In the genomic region with DNA sequence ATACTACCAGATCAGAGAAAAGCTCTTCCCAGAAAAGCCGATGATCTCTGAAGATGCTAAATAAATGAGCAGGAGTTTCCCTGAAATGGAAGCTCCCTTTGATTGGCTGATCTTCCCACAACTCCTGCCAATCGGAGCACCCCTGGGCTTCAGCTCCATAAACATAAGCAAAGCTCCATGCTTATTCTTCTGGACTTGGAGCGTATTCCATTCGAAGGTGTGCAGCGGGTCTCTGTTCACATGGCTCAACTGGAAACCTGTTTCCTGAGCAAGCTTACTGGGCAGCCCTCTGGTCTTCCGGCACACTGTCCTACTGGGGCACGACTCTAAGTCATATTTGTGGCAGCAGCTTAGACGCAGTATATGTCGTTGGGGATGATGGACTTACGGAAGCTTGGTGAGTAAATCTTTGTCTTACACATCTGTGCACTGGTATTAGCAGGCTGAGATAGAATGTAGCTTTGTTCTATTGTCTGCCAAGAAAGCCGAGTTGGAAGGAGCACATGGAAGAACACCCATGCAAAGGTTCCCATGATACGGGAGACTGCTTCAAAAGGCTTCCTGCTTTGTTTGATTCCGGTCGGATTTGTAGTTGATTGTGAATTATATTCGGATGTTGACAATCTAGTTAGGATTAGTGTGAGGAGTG, we compare ENCODE assay signal across 9 mouse cellular contexts.
A peak's percentile ranks its signal among the peaks of the same experiment; 100 is the strongest.
DNase-seq lines count a peak whose midpoint lies in the region; ATAC-seq and TF ChIP-seq lines count a peak whose summit lies in the region.
"Had no signal": no experiment of that assay in that cellular context is flagged by ENCODE, and none has a peak within 500 bp of the region (broad histone marks: within the 10 kb centered on the region; RNA-seq: fewer than 3 reads in every experiment).

No protein-coding gene starts in this region.

- H3K27ac ChIP-seq in forebrain, embryonic 10.5 days, result peak overlapping the region; percentile 31; the same call in 1 of the 2 replicates
- peak overlapping the region; percentile 54 for H3K27ac ChIP-seq in layer of hippocampus, adult 2 months
- peak overlapping the region; percentile 78 for H3K27ac ChIP-seq in midbrain, postnatal 0 days (ENCODE audit: low read depth, low read length)
- H3K27ac ChIP-seq: liver, embryonic 13.5 days had no signal

- WGBS in forebrain, embryonic 10.5 days, result 81% methylated on average over 15 of the region's 15 CpGs
- WGBS in midbrain, postnatal 0 days, result 13% methylated on average over 15 of the region's 15 CpGs

- H3K9ac ChIP-seq in midbrain, postnatal 0 days (replicated peaks; ENCODE audit: low read length, poor library complexity, severe bottlenecking), result peak overlapping the region; percentile 54
- H3K9ac ChIP-seq: liver, embryonic 13.5 days had no signal

- H3K36me3 ChIP-seq in forebrain, embryonic 10.5 days (replicated peaks), result no peaks in the 10 kb centered on the region
- H3K36me3 ChIP-seq in midbrain, postnatal 0 days (ENCODE audit: insufficient read depth, low read length), result no peaks in the 10 kb centered on the region
- H3K36me3 ChIP-seq: liver, embryonic 13.5 days had no signal

- no peaks in the 10 kb centered on the region for H3K27me3 ChIP-seq in forebrain, embryonic 10.5 days (ENCODE audit: poor library complexity, severe bottlenecking)
- no peaks in the 10 kb centered on the region for H3K27me3 ChIP-seq in midbrain, postnatal 0 days (ENCODE audit: insufficient read depth, low read length)
- H3K27me3 ChIP-seq: liver, embryonic 13.5 days had no signal

- no peaks in the 10 kb centered on the region for H3K9me3 ChIP-seq in forebrain, embryonic 10.5 days
- no peaks in the 10 kb centered on the region for H3K9me3 ChIP-seq in midbrain, postnatal 0 days (ENCODE audit: low read length)
- H3K9me3 ChIP-seq: liver, embryonic 13.5 days had no signal

- peak overlapping the region; percentile 71 for H3K4me2 ChIP-seq in midbrain, postnatal 0 days (ENCODE audit: low read depth, low read length, poor library complexity, severe bottlenecking)
- H3K4me2 ChIP-seq: liver, embryonic 13.5 days had no signal

- TF ChIP-seq CTCF in layer of hippocampus, adult 2 months (conservative IDR thresholded peaks at IDR 0.05), result no peak
- no peak for TF ChIP-seq CTCF in midbrain, postnatal 0 days (IDR thresholded peaks at IDR 0.05)

- H3K4me3 ChIP-seq in forebrain, embryonic 10.5 days, result peak overlapping the region; percentile 15; the same call in 1 of the 2 replicates
- peak overlapping the region; percentile 63 for H3K4me3 ChIP-seq in layer of hippocampus, adult 2 months
- H3K4me3 ChIP-seq in midbrain, postnatal 0 days (ENCODE audit: low read depth, low read length), result peak overlapping the region; percentile 48
- H3K4me3 ChIP-seq: liver, embryonic 13.5 days had no signal

- peaks cover 22% of the 10 kb centered on the region for H3K4me1 ChIP-seq in forebrain, embryonic 10.5 days
- H3K4me1 ChIP-seq in midbrain, postnatal 0 days (ENCODE audit: insufficient read depth, low read length), result peaks cover 12% of the 10 kb centered on the region
- H3K4me1 ChIP-seq: liver, embryonic 13.5 days had no signal

- no peak for DNase-seq in forebrain, embryonic 10.5 days (ENCODE audit: extremely low spot score, low spot score)
- peak; percentile 50 to 58 for DNase-seq in layer of hippocampus, adult 2 months (ENCODE audit: low spot score in 2 of 2)
- peak; percentile 90 for DNase-seq in midbrain, postnatal 0 days (ENCODE audit: low spot score)
- no peak for DNase-seq in thymus, postnatal 10 days (ENCODE audit: low spot score in 2 of 2)
- no peak for DNase-seq in lung, postnatal 4 days
- DNase-seq in kidney, adult 8-10 months, result no peak
- DNase-seq: liver, embryonic 13.5 days had no signal

- peak; percentile 77 for ATAC-seq in cerebellum, adult (ENCODE audit: insufficient number of reproducible peaks, low FRiP score, low TSS enrichment)
- ATAC-seq in midbrain, postnatal 0 days (ENCODE audit: low FRiP score), result peak; percentile 87
- no peak for ATAC-seq in monocyte, adult 5-6 weeks (replicated peaks; ENCODE audit: insufficient number of reproducible peaks, low FRiP score, low TSS enrichment, poor library complexity, severe bottlenecking)

Comparison
In these comparisons a context has a peak if more than half of its experiments do, and no peak if none do; other contexts are left out.
1. DNase-seq: peak in layer of hippocampus, adult 2 months (2 of 2) and midbrain, postnatal 0 days (single experiment); none in forebrain, embryonic 10.5 days (single experiment), thymus, postnatal 10 days (0 of 2), lung, postnatal 4 days (0 of 2) and kidney, adult 8-10 months (0 of 2).
2. Peak in every context shown above with its lines, with median percentiles within 50 percentile points of each other: H3K27ac ChIP-seq and H3K4me3 ChIP-seq.